Mouse (Mus musculus): ENCODE measurements at regions not wholly inside any gene's neighbourhood (a gene's known extent, or its start where the extent isn't known, plus 50 kb on each side); places are given as distances from the start of the nearest gene placed in this dataset.

DNA sequence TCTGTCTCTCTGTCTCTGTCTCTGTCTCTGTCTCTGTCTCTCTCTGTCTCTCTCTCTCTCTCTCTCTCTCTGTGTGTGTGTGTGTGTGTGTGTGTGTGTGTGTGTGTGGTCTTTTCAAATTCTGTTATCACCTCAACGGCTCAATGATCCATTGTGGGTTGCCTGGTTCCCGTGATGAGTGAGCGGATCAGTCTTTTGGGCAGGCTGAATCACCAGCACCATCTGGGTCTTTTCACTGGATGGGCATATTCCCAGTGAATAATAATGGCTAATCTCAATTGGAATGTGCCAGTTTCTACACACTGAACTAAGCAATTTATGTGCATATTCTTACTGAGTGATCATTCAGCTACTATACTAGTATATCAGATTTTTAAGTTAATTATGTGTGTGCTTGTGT is 216.4 kb downstream of the Lmx1a start:
- Histone ChIP-seq H3K27ac (no peak overlapping the region), H3K4me2 (no peak overlapping the region), H3K27me3 (replicated peaks) (no peaks in the 10 kb centered on the region), H3K36me3 (replicated peaks) (no peaks in the 10 kb centered on the region), H3K9ac (no peak overlapping the region), H3K9me3 (no peaks in the 10 kb centered on the region), H3K4me3 (no peak overlapping the region), H3K4me1 (no peaks in the 10 kb centered on the region)
- WGBS: 9% methylated on average over 3 of the region's 3 CpGs
- no peak for ATAC-seq (replicated peaks)

DNA sequence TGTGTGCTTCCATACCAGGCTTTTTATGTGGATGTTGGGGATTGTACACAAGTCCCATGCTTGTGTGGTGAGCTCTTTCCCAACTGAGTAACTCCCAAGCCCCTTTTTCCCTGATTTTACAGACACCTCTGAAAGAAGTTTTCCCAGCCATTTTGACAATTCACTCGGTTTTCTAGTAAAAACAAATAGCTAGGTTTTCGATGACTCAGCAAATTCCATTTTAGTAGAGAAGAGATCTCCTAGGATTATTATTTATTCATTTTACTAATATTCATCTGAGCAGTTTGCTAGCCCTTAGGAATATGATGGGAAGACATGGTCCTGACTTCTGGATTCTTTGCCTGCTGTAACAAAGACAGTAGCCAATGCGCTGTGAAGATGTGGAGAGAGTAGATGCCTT is 223.0 kb downstream of the Lmx1a start:
- ATAC-seq (replicated peaks): no peak

DNA sequence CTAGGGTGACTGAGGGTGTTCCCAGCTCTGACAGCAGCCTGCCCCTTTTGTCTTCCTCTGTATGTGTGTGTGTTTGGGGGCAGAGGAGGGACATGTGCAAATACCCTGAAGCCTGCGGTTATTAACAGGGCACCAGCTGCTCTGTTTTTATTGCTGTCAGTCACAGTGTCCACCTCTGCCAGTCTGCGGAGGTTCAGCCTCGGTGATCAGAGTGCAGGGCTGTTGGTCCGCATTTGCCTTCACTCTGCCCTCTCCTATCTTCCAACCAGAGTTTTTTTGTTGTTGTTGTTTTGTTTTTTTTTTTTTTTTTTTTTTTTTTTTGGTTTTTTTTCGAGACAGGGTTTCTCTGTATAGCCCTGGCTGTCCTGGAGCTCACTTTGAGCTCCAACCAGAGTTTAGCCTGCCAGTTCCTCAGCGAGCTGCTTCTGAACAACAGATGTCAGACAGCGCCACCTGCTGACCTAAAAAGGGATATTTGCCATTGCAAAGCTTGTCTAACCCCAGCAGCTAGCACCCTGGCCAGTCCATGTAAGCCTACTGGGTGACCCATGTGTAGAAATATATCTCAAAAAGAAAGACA is 226.0 kb downstream of the Lmx1a start:
- H3K27me3 ChIP-seq (replicated peaks): no peaks in the 10 kb centered on the region
- H3K27ac ChIP-seq: no peak overlapping the region
- peaks cover 5% of the 10 kb centered on the region; the same call in 1 of the 2 replicates for H3K4me1 ChIP-seq
- peak; percentile 80 for ATAC-seq (replicated peaks)
- 22% methylated on average over 7 of the region's 7 CpGs for WGBS
- H3K9me3 ChIP-seq: no peaks in the 10 kb centered on the region
- H3K4me3 ChIP-seq: no peak overlapping the region
- H3K36me3 ChIP-seq (replicated peaks): no peaks in the 10 kb centered on the region
- no peak overlapping the region for H3K9ac ChIP-seq
- H3K4me2 ChIP-seq: peak overlapping the region; percentile 26; the same call in 1 of the 2 replicates

More for the DNA sequence above, 223.0 kb downstream of the Lmx1a start:
- H3K9me3 ChIP-seq: no peaks in the 10 kb centered on the region
- WGBS: 78% methylated on average over 3 of the region's 3 CpGs
- H3K4me3 ChIP-seq: no peak overlapping the region
- no peak overlapping the region for H3K4me2 ChIP-seq
- peaks cover 5% of the 10 kb centered on the region; the same call in 1 of the 2 replicates for H3K4me1 ChIP-seq
- no peak overlapping the region for H3K9ac ChIP-seq
- H3K36me3 ChIP-seq (replicated peaks): no peaks in the 10 kb centered on the region
- no peaks in the 10 kb centered on the region for H3K27me3 ChIP-seq (replicated peaks)
- H3K27ac ChIP-seq: no peak overlapping the region

DNA sequence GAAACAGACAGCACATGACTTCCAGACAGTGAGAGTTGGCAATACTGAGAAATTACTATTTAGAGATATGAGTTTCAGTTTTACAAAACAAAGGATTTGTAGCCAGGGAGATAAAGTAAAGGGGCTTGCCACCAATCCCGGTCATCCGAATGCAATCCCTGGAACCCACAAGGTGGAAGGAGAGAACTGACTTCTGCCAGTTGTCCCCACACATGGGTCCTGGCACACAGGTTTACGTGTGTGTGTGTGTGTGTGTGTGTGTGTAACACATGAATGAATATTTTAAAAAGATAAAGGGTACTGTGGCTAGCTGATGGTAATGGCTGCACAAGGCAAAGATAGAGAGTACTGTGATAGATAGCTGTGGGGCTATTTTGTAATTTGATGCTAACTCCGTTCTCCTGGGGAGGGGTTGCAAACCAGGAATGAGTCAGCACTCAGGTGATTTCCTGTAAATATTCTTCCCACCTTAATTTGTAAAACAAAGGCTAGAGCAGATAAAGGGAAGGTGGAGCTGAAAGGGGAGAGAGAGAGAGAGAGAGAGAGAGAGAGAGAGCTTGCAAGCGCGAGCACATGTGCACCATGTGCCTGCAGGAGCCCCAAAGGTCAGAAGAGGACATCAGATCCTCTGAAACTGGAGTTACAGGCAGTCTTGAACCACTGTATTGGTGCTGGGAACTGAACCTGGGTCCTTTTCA is 226.7 kb downstream of the Lmx1a start:
- H3K4me3 ChIP-seq: no peak overlapping the region
- no peaks in the 10 kb centered on the region for H3K9me3 ChIP-seq
- no peak overlapping the region for H3K9ac ChIP-seq
- H3K36me3 ChIP-seq (replicated peaks): no peaks in the 10 kb centered on the region
- WGBS: 71% methylated on average over 6 of the region's 6 CpGs
- H3K27ac ChIP-seq: no peak overlapping the region
- no peak for ATAC-seq (replicated peaks)
- H3K4me1 ChIP-seq: peaks cover 5% of the 10 kb centered on the region; the same call in 1 of the 2 replicates
- no peaks in the 10 kb centered on the region for H3K27me3 ChIP-seq (replicated peaks)
- H3K4me2 ChIP-seq: no peak overlapping the region

DNA sequence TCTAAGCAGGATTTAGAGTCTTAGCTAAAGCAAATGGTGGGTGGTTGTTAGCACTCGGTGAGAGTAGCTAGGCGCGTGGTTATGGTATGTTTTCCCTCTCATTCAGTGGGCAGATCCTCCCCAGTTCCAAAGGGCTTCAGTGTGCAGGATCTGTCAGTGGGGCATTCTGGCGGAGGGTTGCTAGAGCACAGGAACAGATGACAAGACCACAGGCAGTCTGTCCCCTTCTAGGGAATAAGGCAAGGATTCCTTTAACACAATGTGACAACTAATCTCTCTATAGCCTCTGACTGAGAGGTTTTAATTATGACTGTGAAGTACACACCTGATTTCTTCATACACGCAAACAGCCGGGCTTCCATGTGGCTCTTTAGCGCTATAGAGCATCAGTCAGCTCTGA is 233.9 kb downstream of the Lmx1a start:
- Histone ChIP-seq H3K27ac (no peak overlapping the region), H3K9ac (no peak overlapping the region), H3K27me3 (replicated peaks) (no peaks in the 10 kb centered on the region), H3K9me3 (no peaks in the 10 kb centered on the region), H3K4me3 (no peak overlapping the region), H3K4me2 (no peak overlapping the region), H3K36me3 (replicated peaks) (no peaks in the 10 kb centered on the region), H3K4me1 (no peaks in the 10 kb centered on the region)
- 85% methylated on average over 7 of the region's 7 CpGs for WGBS
- no peak for ATAC-seq (replicated peaks)

DNA sequence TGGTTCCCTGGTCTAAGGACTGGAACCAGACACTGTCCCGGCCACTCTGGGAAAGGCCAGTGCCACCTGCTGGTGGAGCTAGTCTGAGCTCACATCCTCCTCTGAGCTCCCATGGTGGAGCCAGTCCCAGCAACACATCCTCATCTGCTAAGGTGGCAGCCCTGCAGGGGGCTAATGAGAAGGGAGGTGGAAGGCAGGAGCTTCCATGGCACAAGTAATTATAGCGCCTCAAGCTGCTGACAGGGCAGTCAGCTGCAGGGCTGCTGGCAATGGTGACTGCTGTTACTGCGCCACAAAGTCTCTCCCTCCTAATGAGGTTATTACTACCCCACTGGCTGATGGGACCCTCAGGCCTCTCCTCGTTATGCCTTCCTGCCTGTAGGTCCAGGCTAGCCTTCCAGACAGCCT is 239.0 kb downstream of the Lmx1a start:
- Histone ChIP-seq H3K4me3 (no peak overlapping the region), H3K9ac (no peak overlapping the region), H3K27me3 (replicated peaks) (no peaks in the 10 kb centered on the region), H3K27ac (no peak overlapping the region), H3K9me3 (no peaks in the 10 kb centered on the region), H3K36me3 (replicated peaks) (no peaks in the 10 kb centered on the region), H3K4me2 (no peak overlapping the region), H3K4me1 (peaks cover 7% of the 10 kb centered on the region)
- WGBS: 23% methylated on average over 4 of the region's 4 CpGs
- peak; percentile 57 for ATAC-seq (replicated peaks)

DNA sequence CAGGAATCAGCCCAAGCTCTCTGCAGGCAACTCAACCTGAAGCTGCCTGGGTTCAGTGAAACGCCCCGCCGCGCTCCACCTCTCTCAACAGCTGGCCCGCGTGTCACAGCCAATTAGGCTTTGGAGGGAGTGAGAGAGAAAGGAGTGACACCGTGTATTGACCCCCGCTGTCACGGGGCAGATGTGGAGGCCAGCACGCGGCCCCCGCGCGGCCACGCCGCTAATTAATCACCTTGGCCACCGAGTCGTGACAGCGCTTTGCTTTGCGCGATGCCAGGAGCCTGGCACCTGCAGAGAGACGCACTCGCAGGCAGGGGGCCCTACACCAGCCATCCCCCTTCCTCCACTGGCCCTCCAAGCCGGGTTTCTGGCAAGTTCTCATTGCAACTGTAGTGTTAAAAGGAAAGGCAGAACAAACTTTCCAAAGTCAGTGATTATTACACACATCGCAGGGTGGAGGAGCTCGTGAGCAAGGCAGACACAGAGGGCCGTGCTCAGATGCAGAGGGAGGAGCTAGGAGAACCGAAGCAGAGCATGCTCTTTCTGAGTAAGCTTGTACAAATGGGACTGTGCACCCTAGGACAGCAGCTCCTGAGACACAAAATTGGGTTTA is 240.8 kb downstream of the Lmx1a start:
- Histone ChIP-seq H3K27ac (no peak overlapping the region), H3K9me3 (no peaks in the 10 kb centered on the region), H3K27me3 (replicated peaks) (no peaks in the 10 kb centered on the region), H3K4me1 (peaks cover 7% of the 10 kb centered on the region), H3K36me3 (replicated peaks) (no peaks in the 10 kb centered on the region), H3K9ac (0 out of 2 replicates have a peak overlapping the region, but pooled peaks have one; percentile 0), H3K4me3 (peak overlapping the region; percentile 22), H3K4me2 (peak overlapping the region; percentile 57)
- WGBS: under 1% methylated on average over 28 of the region's 28 CpGs
- peak; percentile 72 for ATAC-seq (replicated peaks)

DNA sequence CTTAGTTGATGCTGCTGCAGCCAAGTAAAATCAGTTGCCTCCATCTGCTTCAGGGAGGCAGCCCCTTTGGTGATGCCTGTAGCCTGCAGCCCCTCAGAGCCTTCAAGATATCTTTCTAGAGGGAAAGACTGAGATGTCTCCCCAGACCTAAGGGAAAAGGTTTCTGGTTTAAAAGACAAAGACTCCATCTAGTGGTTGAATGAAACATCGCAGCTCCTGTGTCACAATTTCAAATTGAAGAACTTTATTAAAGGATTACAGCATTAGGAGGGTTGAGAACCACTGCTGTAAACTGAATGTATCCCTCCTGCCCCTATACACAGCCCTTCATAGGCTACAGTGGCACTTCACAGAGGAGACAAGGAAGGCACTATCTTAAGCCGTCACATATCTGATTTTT is 243.1 kb downstream of the Lmx1a start:
- Histone ChIP-seq H3K4me1 (peaks cover 7% of the 10 kb centered on the region), H3K36me3 (replicated peaks) (no peaks in the 10 kb centered on the region), H3K9ac (no peak overlapping the region), H3K4me2 (no peak overlapping the region), H3K4me3 (no peak overlapping the region), H3K9me3 (no peaks in the 10 kb centered on the region), H3K27ac (no peak overlapping the region), H3K27me3 (replicated peaks) (no peaks in the 10 kb centered on the region)
- WGBS: 35% methylated on average over 2 of the region's 2 CpGs
- no peak for ATAC-seq (replicated peaks)

DNA sequence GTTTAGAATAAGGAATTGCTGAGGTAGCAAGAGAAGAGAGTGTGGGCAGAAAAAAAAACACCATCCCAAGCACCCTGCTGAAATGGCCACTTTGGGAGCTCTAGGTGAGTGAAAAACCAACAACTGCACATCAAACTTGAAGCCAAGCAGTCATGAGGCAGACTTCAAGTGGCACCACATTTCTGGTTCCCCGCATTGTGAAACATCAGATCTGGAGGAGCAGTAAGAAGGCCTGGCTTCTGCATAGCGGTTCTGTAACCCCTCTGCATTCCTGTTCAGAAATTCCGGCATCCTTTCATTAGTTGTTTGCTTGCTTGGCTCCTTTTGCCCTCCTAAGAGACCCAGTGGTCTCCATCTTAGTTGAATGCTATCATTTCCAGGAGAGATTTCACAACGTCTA is 247.7 kb downstream of the Lmx1a start:
- no peaks in the 10 kb centered on the region for H3K36me3 ChIP-seq (replicated peaks)
- no peaks in the 10 kb centered on the region for H3K9me3 ChIP-seq
- 87% methylated on average over 4 of the region's 4 CpGs for WGBS

DNA sequence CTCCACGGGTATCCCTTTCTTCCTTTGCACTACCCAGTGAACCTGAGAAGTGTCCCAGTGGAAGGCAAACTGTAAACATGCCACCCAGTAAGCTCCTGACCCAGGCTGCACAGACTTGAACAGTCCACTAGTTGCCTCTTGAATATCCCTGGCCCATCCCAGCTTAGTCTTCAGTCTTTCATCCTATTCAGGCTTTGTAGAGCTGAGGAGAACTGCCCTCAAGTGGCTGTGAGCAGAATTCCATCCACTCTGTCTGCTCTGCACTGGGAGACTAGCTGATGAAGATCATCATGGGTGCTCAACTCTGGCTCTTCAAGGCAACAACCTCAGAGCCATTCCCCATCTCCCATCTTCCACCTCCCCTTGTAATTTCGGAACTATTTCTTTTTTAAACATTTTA is 249.1 kb downstream of the Lmx1a start:
- Histone ChIP-seq H3K9me3 (no peaks in the 10 kb centered on the region), H3K36me3 (replicated peaks) (no peaks in the 10 kb centered on the region), H3K9ac (no peak overlapping the region)

More for the DNA sequence above, 247.7 kb downstream of the Lmx1a start:
- Histone ChIP-seq H3K4me2 (no peak overlapping the region), H3K27ac (no peak overlapping the region), H3K4me3 (no peak overlapping the region), H3K27me3 (replicated peaks) (0 out of 2 replicates have a peak, but pooled peaks cover 3% of the 10 kb centered on the region), H3K4me1 (no peaks in the 10 kb centered on the region), H3K9ac (no peak overlapping the region)
- no peak for ATAC-seq (replicated peaks)

DNA sequence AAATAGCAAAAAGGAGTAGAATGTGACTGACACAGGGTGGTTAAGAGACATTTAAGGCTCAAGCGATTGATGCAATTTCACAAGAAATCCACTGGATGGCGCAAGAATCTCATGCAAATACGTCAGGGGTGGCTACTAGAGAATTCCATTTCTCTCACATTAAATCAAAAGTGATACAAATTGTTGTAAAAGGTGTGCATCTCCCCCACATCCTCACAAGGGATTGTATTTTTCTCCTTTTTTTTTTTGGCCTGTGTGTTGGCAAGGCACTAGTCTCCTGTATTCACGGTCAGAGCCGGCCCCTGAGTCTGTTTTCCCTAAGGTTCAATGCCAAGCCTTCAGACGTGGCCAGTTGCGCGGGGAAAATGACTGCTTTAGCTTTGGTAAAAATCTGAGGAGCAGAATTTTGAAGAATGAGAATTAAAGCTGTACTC is 253.0 kb downstream of the Lmx1a start:
- WGBS: 27% methylated on average over 8 of the region's 8 CpGs
- H3K27ac ChIP-seq: 0 out of 2 replicates have a peak overlapping the region, but pooled peaks have one; percentile 51

More for the DNA sequence above, 249.1 kb downstream of the Lmx1a start:
- ATAC-seq (replicated peaks): 0 out of 2 replicates have a peak, but pooled peaks have one; percentile 28
- H3K27ac ChIP-seq: no peak overlapping the region
- H3K4me2 ChIP-seq: no peak overlapping the region
- peaks cover 7% of the 10 kb centered on the region; the same call in 1 of the 2 replicates for H3K4me1 ChIP-seq
- no peak overlapping the region for H3K4me3 ChIP-seq
- WGBS: 87% methylated on average over 2 of the region's 2 CpGs
- 0 out of 2 replicates have a peak, but pooled peaks cover 3% of the 10 kb centered on the region for H3K27me3 ChIP-seq (replicated peaks)

DNA sequence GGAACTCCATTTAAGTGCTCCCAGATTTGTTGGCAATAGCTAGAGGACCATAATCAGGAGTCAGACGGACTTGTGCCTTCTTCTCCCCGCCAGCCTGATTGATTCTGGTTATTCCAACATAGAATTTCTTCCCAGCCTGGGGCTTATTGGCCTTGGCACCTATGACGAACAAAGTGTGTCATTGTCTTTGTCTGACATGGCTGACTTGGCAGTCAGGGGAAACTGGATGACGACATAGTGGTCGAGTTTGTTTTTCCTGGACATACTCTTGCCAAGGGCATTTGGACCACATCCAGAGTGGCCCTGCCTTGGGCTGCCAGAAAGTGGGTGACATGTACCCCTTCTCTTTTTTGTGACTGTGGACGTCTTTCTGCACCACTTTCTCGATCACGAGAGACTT is 254.1 kb downstream of the Lmx1a start:
- no peaks in the 10 kb centered on the region for H3K9me3 ChIP-seq
- 78% methylated on average over 8 of the region's 8 CpGs for WGBS
- no peak for ATAC-seq (replicated peaks)
- no peak overlapping the region for H3K4me2 ChIP-seq
- 0 out of 2 replicates have a peak, but pooled peaks cover 3% of the 10 kb centered on the region for H3K27me3 ChIP-seq (replicated peaks)
- H3K9ac ChIP-seq: no peak overlapping the region
- H3K27ac ChIP-seq: no peak overlapping the region
- H3K36me3 ChIP-seq (replicated peaks): no peaks in the 10 kb centered on the region
- no peak overlapping the region for H3K4me3 ChIP-seq
- peaks cover 10% of the 10 kb centered on the region; the same call in 1 of the 2 replicates for H3K4me1 ChIP-seq

More for the DNA sequence above, 253.0 kb downstream of the Lmx1a start:
- Histone ChIP-seq H3K36me3 (replicated peaks) (no peaks in the 10 kb centered on the region), H3K4me1 (peaks cover 7% of the 10 kb centered on the region; the same call in 1 of the 2 replicates), H3K9me3 (no peaks in the 10 kb centered on the region), H3K4me3 (no peak overlapping the region), H3K9ac (no peak overlapping the region), H3K4me2 (peak overlapping the region; percentile 30), H3K27me3 (replicated peaks) (0 out of 2 replicates have a peak, but pooled peaks cover 3% of the 10 kb centered on the region)
- ATAC-seq (replicated peaks): 0 out of 2 replicates have a peak, but pooled peaks have one; percentile 29

Data from midbrain, embryonic 15.5 days (tissue).